Mouse (Mus musculus) cerebellum, adult 2 months (tissue): ENCODE results near the gene Cpeb3.

Experiments used
- CTCF ChIP-seq: fragments of 200-500 bp; IDR thresholded peaks from 2 replicates; pipeline ENCODE4 v1.5.1; 2011; ENCODE audit warnings: low read depth, mild to moderate bottlenecking, control low read depth, low read length, moderate library complexity, borderline replicate concordance; ENCODE audit not compliant: insufficient read depth
- POLR2A ChIP-seq: fragments of 200-500 bp; IDR thresholded peaks from 2 replicates; pipeline ENCODE4 v1.6.1; 2011; ENCODE audit warnings: low read length, control low read depth, borderline replicate concordance; ENCODE audit not compliant: insufficient read depth

DNA sequence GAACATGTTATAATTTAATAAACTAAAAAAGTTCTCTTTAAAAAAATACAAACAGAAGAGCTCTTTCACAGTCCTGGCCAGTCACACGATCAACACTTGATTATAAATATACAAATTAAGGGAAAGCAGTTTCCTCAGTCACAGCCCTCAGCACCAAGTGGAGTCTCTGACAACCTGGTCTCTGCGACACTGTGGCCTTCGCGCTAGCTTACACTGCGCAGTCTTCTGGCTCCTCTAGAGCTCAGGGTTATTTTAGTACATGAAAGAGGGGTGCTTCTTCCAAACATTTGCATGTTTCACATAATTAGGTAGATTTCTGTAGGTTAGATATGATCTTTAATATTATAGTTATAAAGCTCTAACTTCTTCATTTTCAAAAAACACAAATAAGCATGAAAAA lies 186.3 kb downstream of the Cpeb3 start:
- TF ChIP-seq CTCF (no peak), POLR2A (no peak)
